Mouse (Mus musculus) frontal cortex, postnatal 10 days (tissue): ENCODE measurements around the gene Gm20431.
A peak's percentile ranks its signal among the peaks of the same experiment; 100 is the strongest.
"Not testable (repeated sequence)": the region's sequence is repeated elsewhere in the genome, so short reads cannot be mapped to it uniquely, and the experiment has no call there.

Source experiments
- DNase-seq, 2 experiments: peaks; one replicate each; pipeline ENCODE4 v3.0.0; 2022; ENCODE audit warnings: low spot score in 2 of 2, mixed read lengths in 1 of 2

Gene Gm20431

GRCm38 (mm10) chr2:167630421-167630820 lies 30.9 kb downstream of the Gm20431 start:
- DNase-seq: no peak

GRCm38 (mm10) chr2:167629665-167630209 lies 31.6 kb downstream of the Gm20431 start:
- no peak for DNase-seq

- DNase-seq: no peak
Observed at GRCm38 (mm10) chr2:167628872-167629271, 32.4 kb downstream of the Gm20431 start.

GRCm38 (mm10) chr2:167627019-167627418 lies 34.3 kb downstream of the Gm20431 start:
- DNase-seq: no peak

GRCm38 (mm10) chr2:167625670-167626069 lies 35.6 kb downstream of the Gm20431 start:
- DNase-seq: no peak

- DNase-seq: no peak
Observed at GRCm38 (mm10) chr2:167624368-167625075, 36.8 kb downstream of the Gm20431 start.

- DNase-seq: no peak
Observed at GRCm38 (mm10) chr2:167622965-167623364, 38.3 kb downstream of the Gm20431 start.

GRCm38 (mm10) chr2:167622352-167622751 lies 38.9 kb downstream of the Gm20431 start:
- no peak for DNase-seq

- no peak for DNase-seq
Observed at GRCm38 (mm10) chr2:167621255-167622087, 39.8 kb downstream of the Gm20431 start.

GRCm38 (mm10) chr2:167617472-167617871 lies 43.8 kb downstream of the Gm20431 start:
- no peak for DNase-seq

- no peak for DNase-seq
Observed at GRCm38 (mm10) chr2:167617034-167617433, 44.3 kb downstream of the Gm20431 start.

- not testable (repeated sequence) for DNase-seq
Observed at GRCm38 (mm10) chr2:167613335-167613734, 48.0 kb downstream of the Gm20431 start.

- DNase-seq: no peak
Observed at GRCm38 (mm10) chr2:167612122-167612521, 49.2 kb downstream of the Gm20431 start.

GRCm38 (mm10) chr2:167611287-167611686 lies 50.0 kb downstream of the Gm20431 start:
- no peak for DNase-seq

- no peak for DNase-seq
Observed at GRCm38 (mm10) chr2:167606745-167607123, 54.6 kb downstream of the Gm20431 start.

- DNase-seq: no peak
Observed at GRCm38 (mm10) chr2:167605817-167606744, 55.2 kb downstream of the Gm20431 start.

GRCm38 (mm10) chr2:167605178-167605794 lies 56.0 kb downstream of the Gm20431 start:
- peak; percentile 47 to 79 for DNase-seq

- no peak for DNase-seq
Observed at GRCm38 (mm10) chr2:167602978-167603377, 58.3 kb downstream of the Gm20431 start.

GRCm38 (mm10) chr2:167602364-167602763 lies 58.9 kb downstream of the Gm20431 start:
- DNase-seq: no peak

- DNase-seq: no peak
Observed at GRCm38 (mm10) chr2:167600481-167600995, 60.8 kb downstream of the Gm20431 start.

- no peak for DNase-seq
Observed at GRCm38 (mm10) chr2:167599917-167600316, 61.4 kb downstream of the Gm20431 start.
